Comparison of ENCODE assay signal across 31 mouse cellular contexts in the genomic region with DNA sequence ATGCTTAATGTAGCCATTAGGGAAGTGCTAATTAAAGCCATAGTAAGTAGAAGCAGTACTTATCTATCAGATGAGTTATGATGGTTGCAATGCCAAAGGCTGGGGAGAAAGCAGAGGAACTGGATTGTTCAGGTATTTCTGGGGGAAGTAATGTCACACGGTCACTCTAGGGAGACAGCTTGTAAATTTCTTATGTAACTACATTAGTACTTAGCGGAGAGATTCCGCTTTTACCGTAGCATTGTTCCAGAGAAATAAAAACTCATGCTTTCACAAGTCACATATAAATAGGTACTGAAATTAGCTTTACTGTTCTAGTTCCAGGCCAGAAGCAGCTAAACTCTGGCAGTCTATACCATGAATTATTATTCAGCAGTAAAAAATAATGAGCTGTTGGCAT.
"Had no signal": no experiment of that assay in that cellular context is flagged by ENCODE, and none has a peak within 500 bp of the region (broad histone marks: within the 10 kb centered on the region; RNA-seq: fewer than 3 reads in every experiment).

No protein-coding gene starts in this region.

- H3K4me1 ChIP-seq: limb, embryonic 12.5 days; limb, embryonic 13.5 days; limb, embryonic 15.5 days; liver, embryonic 12.5 days; liver, embryonic 13.5 days; liver, embryonic 15.5 days; lung, embryonic 15.5 days; megakaryocyte, embryonic 14.5 days; midbrain, embryonic 10.5 days; midbrain, embryonic 12.5 days; midbrain, embryonic 13.5 days; midbrain, embryonic 15.5 days; neural tube, embryonic 12.5 days had no signal

- H3K4me2 ChIP-seq: limb, embryonic 12.5 days; limb, embryonic 13.5 days; limb, embryonic 15.5 days; liver, embryonic 11.5 days; liver, embryonic 12.5 days; liver, embryonic 13.5 days; liver, embryonic 15.5 days; lung, embryonic 14.5 days; lung, embryonic 15.5 days; midbrain, embryonic 11.5 days; midbrain, embryonic 12.5 days; midbrain, embryonic 13.5 days; midbrain, embryonic 15.5 days; neural tube, embryonic 12.5 days had no signal

- H3K27ac ChIP-seq: limb, embryonic 12.5 days; limb, embryonic 13.5 days; limb, embryonic 15.5 days; liver, embryonic 12.5 days; liver, embryonic 13.5 days; liver, embryonic 14.5 days; liver, embryonic 15.5 days; lung, embryonic 15.5 days; macrophage; midbrain, embryonic 10.5 days; midbrain, embryonic 12.5 days; midbrain, embryonic 13.5 days; midbrain, embryonic 15.5 days; neural tube, embryonic 12.5 days had no signal

- DNase-seq: left cerebral cortex, postnatal 4 days; liver; liver, embryonic 13.5 days; liver, postnatal 0 days; lung, adult 18-20 months; lung, adult 2 months; lung, embryonic 14.5 days; lung, postnatal 10 days; lung, postnatal 14 days; lung, postnatal 36 days; lung, postnatal 4 days; midbrain, embryonic 14.5 days had no signal

- ATAC-seq: liver, embryonic 12.5 days; liver, postnatal 0 days; lung, postnatal 0 days; midbrain, embryonic 13.5 days; midbrain, embryonic 15.5 days; midbrain, embryonic 16.5 days had no signal

- H3K9ac ChIP-seq: limb, embryonic 12.5 days; limb, embryonic 13.5 days; limb, embryonic 15.5 days; liver, embryonic 12.5 days; liver, embryonic 13.5 days; liver, embryonic 14.5 days; liver, embryonic 15.5 days; liver, postnatal 0 days; lung, embryonic 14.5 days; lung, embryonic 15.5 days; midbrain, embryonic 12.5 days; midbrain, embryonic 13.5 days; midbrain, embryonic 15.5 days; neural tube, embryonic 12.5 days had no signal

- H3K4me3 ChIP-seq: limb, embryonic 12.5 days; limb, embryonic 13.5 days; limb, embryonic 15.5 days; liver, embryonic 12.5 days; liver, embryonic 13.5 days; liver, embryonic 15.5 days; lung, embryonic 15.5 days; megakaryocyte, embryonic 14.5 days; midbrain, embryonic 10.5 days; midbrain, embryonic 12.5 days; midbrain, embryonic 13.5 days; midbrain, embryonic 15.5 days; myocyte; neural tube, embryonic 12.5 days had no signal

- H3K9me3 ChIP-seq: limb, embryonic 12.5 days; limb, embryonic 13.5 days; limb, embryonic 15.5 days; liver, embryonic 12.5 days; liver, embryonic 13.5 days; liver, embryonic 15.5 days; lung, embryonic 15.5 days; megakaryocyte, embryonic 14.5 days; midbrain, embryonic 10.5 days; midbrain, embryonic 12.5 days; midbrain, embryonic 13.5 days; midbrain, embryonic 15.5 days; neural tube, embryonic 12.5 days had no signal

- H3K27me3 ChIP-seq: limb, embryonic 12.5 days; limb, embryonic 13.5 days; limb, embryonic 15.5 days; liver, embryonic 12.5 days; liver, embryonic 13.5 days; liver, embryonic 15.5 days; lung, embryonic 15.5 days; megakaryocyte, embryonic 14.5 days; midbrain, embryonic 12.5 days; midbrain, embryonic 13.5 days; midbrain, embryonic 15.5 days; neural tube, embryonic 12.5 days had no signal

- H3K36me3 ChIP-seq: liver, embryonic 15.5 days; lung, embryonic 15.5 days had no signal
